Mouse (Mus musculus): ENCODE measurements around the gene Hipk1. TPM values are rescaled to one million over a fixed set of nuclear protein-coding genes. Genes with fewer than 3 reads are reported as not detected.
A peak's percentile ranks its signal among the peaks of the same experiment; 100 is the strongest.
"Not testable (repeated sequence)": the region's sequence is repeated elsewhere in the genome, so short reads cannot be mapped to it uniquely, and the experiment has no call there.

Hipk1 gene
- polyA plus RNA-seq, 1 experiment from 2014 or later: 17.2 TPM

DNA sequence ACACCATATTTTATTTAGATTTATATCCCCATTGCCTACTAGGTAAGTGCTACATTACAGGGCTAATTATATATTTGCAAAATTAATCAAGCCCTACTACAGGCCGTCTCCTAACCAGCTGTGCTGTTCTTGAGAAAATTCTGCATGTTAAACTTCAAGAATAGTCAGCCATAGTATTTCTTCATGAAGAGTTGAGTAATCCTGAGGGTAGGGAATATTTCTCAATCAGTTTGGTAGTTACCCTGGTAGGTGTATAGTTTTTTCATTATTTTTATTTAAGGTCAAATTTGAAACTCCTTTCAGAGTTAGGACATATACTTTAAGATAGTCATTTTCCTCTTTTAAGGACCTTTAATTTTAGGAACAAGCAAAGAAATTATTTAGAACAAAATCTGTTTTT is 14.3 kb upstream of the Hipk1 start:
- Histone ChIP-seq H3K27ac (ENCODE audit: low read depth, low read length) (no peak overlapping the region), H3K4me2 (ENCODE audit: low read depth, low read length, severe bottlenecking) (no peak overlapping the region), H3K9ac (ENCODE audit: low read length) (no peak overlapping the region), H3K36me3 (ENCODE audit: control insufficient read depth, insufficient read depth, low read length) (no peaks in the 10 kb centered on the region; the same call in 1 of the 2 replicates), H3K4me1 (replicated peaks; ENCODE audit: control insufficient read depth, insufficient read depth, low read length) (peaks cover 5% of the 10 kb centered on the region; the same call in 1 of the 2 replicates), H3K4me3 (ENCODE audit: low read depth, low read length) (no peak overlapping the region), H3K27me3 (ENCODE audit: control insufficient read depth, insufficient read depth, low read length) (no peaks in the 10 kb centered on the region), H3K9me3 (ENCODE audit: control insufficient read depth, low read length) (no peaks in the 10 kb centered on the region)
- WGBS: 96% methylated on average over 1 of the region's 1 CpGs
- DNase-seq (ENCODE audit: low spot score) (no peak), ATAC-seq (replicated peaks; ENCODE audit: low FRiP score) (no peak)

DNA sequence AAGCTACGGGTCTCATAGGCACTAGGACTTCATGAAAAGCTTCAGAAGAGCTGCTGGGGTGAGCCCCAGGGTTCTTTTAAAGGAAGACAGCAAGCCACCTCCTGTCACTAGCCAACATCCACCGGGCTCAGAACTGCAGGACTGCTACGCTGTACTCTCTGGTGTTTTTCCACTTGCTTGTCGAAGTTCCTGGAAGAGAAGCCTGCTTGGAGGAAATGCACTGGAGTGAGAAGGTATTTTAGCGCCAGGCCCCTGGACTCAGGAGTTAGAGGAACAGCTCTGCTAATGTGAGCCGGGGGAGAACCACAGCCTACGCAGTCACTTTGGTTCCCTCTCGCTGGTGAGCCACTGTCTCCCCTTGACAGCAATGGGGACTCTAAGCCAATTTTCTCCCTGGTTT is 11.5 kb upstream of the Hipk1 start:
- Histone ChIP-seq H3K27ac (ENCODE audit: low read depth, low read length) (no peak overlapping the region), H3K4me1 (replicated peaks; ENCODE audit: control insufficient read depth, insufficient read depth, low read length) (peaks cover 2% of the 10 kb centered on the region; the same call in 1 of the 2 replicates), H3K4me2 (ENCODE audit: low read depth, low read length, severe bottlenecking) (no peak overlapping the region), H3K36me3 (ENCODE audit: control insufficient read depth, insufficient read depth, low read length) (no peaks in the 10 kb centered on the region; the same call in 1 of the 2 replicates), H3K4me3 (ENCODE audit: low read depth, low read length) (no peak overlapping the region), H3K27me3 (ENCODE audit: control insufficient read depth, insufficient read depth, low read length) (no peaks in the 10 kb centered on the region), H3K9me3 (ENCODE audit: control insufficient read depth, low read length) (no peaks in the 10 kb centered on the region), H3K9ac (ENCODE audit: low read length) (no peak overlapping the region)
- WGBS: 85% methylated on average over 8 of the region's 8 CpGs
- ATAC-seq (replicated peaks; ENCODE audit: low FRiP score) (no peak), DNase-seq (ENCODE audit: low spot score) (no peak)

DNA sequence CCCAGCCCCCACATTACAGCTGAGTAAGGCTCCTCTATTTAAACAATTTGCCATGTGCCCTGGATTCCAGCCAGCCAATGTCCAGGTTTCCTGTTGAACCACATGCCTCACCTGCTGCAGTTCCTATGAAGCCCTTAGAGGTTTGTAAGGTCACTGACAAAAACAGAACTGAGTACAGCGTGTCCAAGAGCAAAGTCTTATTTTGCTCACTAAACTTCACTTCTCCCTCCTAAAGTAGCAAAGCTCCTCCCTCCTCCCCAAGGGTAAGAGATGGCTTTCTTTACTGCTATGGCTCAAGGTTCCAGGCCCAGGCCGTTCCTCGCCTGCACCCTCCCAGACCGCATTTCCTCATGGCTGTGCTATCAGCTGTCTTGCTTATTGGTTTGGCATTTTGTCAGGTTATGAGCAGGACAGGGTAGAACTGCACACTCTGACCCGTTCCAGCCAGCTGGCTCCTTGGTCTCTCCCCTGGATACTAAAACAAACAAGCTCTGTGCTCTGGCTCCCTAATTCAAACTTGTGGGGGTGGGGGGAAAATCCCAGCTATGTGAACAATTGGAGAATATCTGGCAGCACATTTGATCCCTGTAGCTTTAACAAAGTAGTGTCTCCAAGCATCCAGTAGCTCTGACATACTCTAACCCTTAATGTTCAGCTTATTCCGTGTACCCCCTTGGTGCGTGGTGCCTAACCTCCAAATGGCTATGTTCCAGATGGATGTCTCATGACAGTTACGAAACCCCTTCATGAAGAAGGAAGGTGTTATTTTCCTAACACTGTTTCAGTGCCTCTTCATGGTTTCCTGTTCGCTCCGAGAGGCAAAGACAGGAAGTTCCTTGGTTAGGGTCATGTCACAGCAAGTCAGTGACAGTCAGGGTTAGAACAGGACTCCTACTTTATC is 10.5 kb upstream of the Hipk1 start:
- Histone ChIP-seq H3K9ac (ENCODE audit: low read length) (no peak overlapping the region), H3K4me1 (replicated peaks; ENCODE audit: control insufficient read depth, insufficient read depth, low read length) (no peaks in the 10 kb centered on the region), H3K4me3 (ENCODE audit: low read depth, low read length) (no peak overlapping the region), H3K9me3 (ENCODE audit: control insufficient read depth, low read length) (no peaks in the 10 kb centered on the region), H3K27me3 (ENCODE audit: control insufficient read depth, insufficient read depth, low read length) (no peaks in the 10 kb centered on the region), H3K4me2 (ENCODE audit: low read depth, low read length, severe bottlenecking) (no peak overlapping the region), H3K27ac (ENCODE audit: low read depth, low read length) (no peak overlapping the region), H3K36me3 (ENCODE audit: control insufficient read depth, insufficient read depth, low read length) (no peaks in the 10 kb centered on the region; the same call in 1 of the 2 replicates)
- WGBS: 83% methylated on average over 10 of the region's 10 CpGs
- ATAC-seq (replicated peaks; ENCODE audit: low FRiP score): no peak
- no peak for DNase-seq (ENCODE audit: low spot score)

DNA sequence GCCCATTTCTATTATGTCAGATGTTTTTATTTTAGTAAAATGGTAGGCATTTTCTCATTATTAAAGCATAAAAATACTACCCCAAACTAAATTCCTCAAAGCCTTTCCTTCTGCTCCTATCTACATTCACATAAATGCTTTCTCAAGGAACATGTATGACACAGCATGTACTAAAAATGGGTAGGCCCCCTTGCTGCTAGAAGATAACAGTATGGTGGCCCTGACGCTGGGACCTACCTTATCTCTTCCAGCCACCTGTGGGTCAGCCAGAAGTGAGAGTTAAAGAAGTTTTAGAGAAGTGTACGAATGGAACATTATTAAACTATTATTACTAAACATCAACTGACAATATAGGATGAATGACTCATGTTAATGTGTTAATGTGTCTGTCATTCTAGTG is 8.1 kb upstream of the Hipk1 start:
- no peak overlapping the region for H3K4me2 ChIP-seq (ENCODE audit: low read depth, low read length, severe bottlenecking)
- no peak overlapping the region for H3K27ac ChIP-seq (ENCODE audit: low read depth, low read length)
- WGBS: 86% methylated on average over 2 of the region's 2 CpGs

DNA sequence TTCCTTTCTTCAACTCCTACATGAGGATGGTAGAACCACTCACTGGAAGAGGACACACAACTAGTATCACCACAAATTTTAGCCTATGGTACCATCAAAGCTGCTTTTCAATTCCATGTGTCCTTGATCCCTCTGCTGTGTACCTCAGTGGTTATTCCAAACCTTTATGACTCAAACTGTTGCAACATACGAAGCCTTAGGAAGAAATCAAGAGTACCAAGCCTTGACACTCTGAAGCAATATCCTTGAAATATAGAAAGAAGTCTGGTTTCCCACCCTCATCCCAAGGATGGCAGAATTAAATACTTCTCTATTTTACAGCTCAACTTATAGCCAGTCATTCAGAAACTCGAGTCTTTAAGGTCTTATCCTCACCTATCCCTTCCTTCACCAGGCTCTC is 5.0 kb upstream of the Hipk1 start:
- H3K36me3 ChIP-seq (ENCODE audit: control insufficient read depth, insufficient read depth, low read length): no peaks in the 10 kb centered on the region
- H3K9ac ChIP-seq (ENCODE audit: low read length): no peak overlapping the region
- no peak overlapping the region for H3K4me2 ChIP-seq (ENCODE audit: low read depth, low read length, severe bottlenecking)
- WGBS: 57% methylated on average over 2 of the region's 2 CpGs
- DNase-seq (ENCODE audit: low spot score) (no peak), ATAC-seq (replicated peaks; ENCODE audit: low FRiP score) (no peak)
- no peaks in the 10 kb centered on the region for H3K9me3 ChIP-seq (ENCODE audit: control insufficient read depth, low read length)
- no peak overlapping the region for H3K27ac ChIP-seq (ENCODE audit: low read depth, low read length)
- H3K27me3 ChIP-seq (ENCODE audit: control insufficient read depth, insufficient read depth, low read length): no peaks in the 10 kb centered on the region
- no peak overlapping the region for H3K4me3 ChIP-seq (ENCODE audit: low read depth, low read length)
- no peaks in the 10 kb centered on the region; the same call in 1 of the 2 replicates for H3K4me1 ChIP-seq (replicated peaks; ENCODE audit: control insufficient read depth, insufficient read depth, low read length)

More for the DNA sequence above, 8.1 kb upstream of the Hipk1 start:
- Histone ChIP-seq H3K4me3 (ENCODE audit: low read depth, low read length) (no peak overlapping the region), H3K4me1 (replicated peaks; ENCODE audit: control insufficient read depth, insufficient read depth, low read length) (no peaks in the 10 kb centered on the region), H3K9me3 (ENCODE audit: control insufficient read depth, low read length) (no peaks in the 10 kb centered on the region), H3K9ac (ENCODE audit: low read length) (no peak overlapping the region), H3K27me3 (ENCODE audit: control insufficient read depth, insufficient read depth, low read length) (no peaks in the 10 kb centered on the region), H3K36me3 (ENCODE audit: control insufficient read depth, insufficient read depth, low read length) (no peaks in the 10 kb centered on the region; the same call in 1 of the 2 replicates)
- DNase-seq (ENCODE audit: low spot score) (no peak), ATAC-seq (replicated peaks; ENCODE audit: low FRiP score) (no peak)

DNA sequence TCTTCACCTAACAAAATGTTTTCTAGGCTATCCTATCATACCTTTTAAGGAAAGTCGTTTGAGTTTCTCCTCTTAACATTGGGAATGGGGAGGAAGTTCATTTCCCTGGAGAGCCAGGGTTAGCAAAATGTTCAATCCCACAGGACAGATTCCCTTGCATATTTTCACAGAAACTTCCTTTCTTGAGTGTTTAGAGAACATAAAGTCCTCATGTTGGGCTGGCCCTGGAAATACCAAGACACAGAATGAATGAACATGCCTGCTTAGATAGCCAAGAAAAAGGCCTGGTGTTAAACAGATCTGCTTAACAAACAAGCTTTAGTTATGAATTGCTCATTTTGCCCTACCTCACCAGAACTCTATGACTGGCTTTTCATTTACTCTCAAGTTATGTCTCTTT is 1.2 kb upstream of the Hipk1 start:
- H3K9me3 ChIP-seq (ENCODE audit: control insufficient read depth, low read length): no peaks in the 10 kb centered on the region
- H3K36me3 ChIP-seq (ENCODE audit: control insufficient read depth, insufficient read depth, low read length): no peaks in the 10 kb centered on the region
- H3K4me3 ChIP-seq (ENCODE audit: low read depth, low read length): no peak overlapping the region
- DNase-seq (ENCODE audit: low spot score) (no peak), ATAC-seq (replicated peaks; ENCODE audit: low FRiP score) (no peak)
- no peaks in the 10 kb centered on the region for H3K27me3 ChIP-seq (ENCODE audit: control insufficient read depth, insufficient read depth, low read length)
- 87% methylated on average over 1 of the region's 1 CpGs for WGBS
- peaks cover 4% of the 10 kb centered on the region; the same call in 1 of the 2 replicates for H3K4me1 ChIP-seq (replicated peaks; ENCODE audit: control insufficient read depth, insufficient read depth, low read length)
- H3K27ac ChIP-seq (ENCODE audit: low read depth, low read length): no peak overlapping the region
- H3K4me2 ChIP-seq (ENCODE audit: low read depth, low read length, severe bottlenecking): no peak overlapping the region
- no peak overlapping the region for H3K9ac ChIP-seq (ENCODE audit: low read length)

DNA sequence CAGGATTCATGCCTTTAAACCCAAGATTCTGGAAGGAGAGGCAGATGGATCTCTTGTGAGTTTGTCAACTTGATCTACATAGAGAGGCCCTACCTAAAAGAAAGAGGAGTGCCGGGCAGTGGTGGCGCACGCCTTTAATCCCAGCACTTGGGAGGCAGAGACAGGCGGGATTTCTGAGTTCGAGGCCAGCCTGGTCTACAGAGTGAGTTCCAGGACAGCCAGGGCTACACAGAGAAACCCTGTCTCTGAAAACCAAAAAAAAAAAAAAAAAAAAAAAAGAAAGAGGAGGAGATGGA is 696 bp upstream of the Hipk1 start:
- H3K9ac ChIP-seq (ENCODE audit: low read length); DNase-seq (ENCODE audit: low spot score): not testable (repeated sequence)

DNA sequence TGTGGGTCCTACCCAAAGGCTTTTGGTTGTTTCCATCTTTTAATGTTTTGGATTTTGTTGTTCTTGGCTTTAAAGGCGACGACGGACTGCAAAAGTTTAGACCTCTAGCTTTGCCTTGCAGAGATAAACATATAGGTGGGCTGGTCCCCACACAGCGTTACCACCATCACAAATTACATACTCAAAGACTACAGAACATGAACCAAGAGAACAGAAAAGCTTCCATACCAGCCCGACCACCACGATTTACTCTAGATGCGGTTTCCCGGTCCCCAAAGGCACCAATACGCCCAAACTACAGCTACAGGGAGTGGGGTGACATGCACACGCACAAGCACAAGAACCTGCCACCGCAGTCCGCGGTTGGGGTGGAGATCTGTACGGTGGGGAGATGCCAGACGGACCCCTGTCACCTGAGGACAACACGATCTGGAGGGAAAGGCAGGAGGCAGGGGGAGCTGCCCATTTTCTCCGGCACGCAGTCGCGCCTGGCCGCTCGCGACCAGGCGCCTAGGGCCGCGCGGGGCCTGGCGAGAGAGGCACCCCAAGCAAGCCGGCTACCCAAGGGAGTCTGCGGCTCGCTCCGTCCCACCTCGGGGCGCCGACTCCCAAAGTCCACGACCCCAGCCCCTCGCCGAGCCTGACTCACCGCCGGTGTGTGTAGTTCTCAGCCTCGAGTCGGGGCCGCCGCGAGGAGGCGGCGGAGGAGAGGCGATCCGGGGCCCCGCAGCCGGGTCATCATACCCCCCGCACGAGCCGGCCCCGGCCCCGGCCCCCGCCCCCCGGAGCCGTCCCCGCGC is 817 bp downstream of the Hipk1 start:
- peak overlapping the region; percentile 91 for H3K4me2 ChIP-seq (ENCODE audit: low read depth, low read length, severe bottlenecking)
- WGBS: under 1% methylated on average over 49 of the region's 61 CpGs

More for the DNA sequence above, 696 bp upstream of the Hipk1 start:
- H3K27me3 ChIP-seq (ENCODE audit: control insufficient read depth, insufficient read depth, low read length); H3K27ac ChIP-seq (ENCODE audit: low read depth, low read length); H3K4me3 ChIP-seq (ENCODE audit: low read depth, low read length); ATAC-seq (replicated peaks; ENCODE audit: low FRiP score); H3K36me3 ChIP-seq (ENCODE audit: control insufficient read depth, insufficient read depth, low read length); H3K9me3 ChIP-seq (ENCODE audit: control insufficient read depth, low read length); H3K4me1 ChIP-seq (replicated peaks; ENCODE audit: control insufficient read depth, insufficient read depth, low read length): not testable (repeated sequence)
- H3K4me2 ChIP-seq (ENCODE audit: low read depth, low read length, severe bottlenecking): peak overlapping the region; percentile 71; the same call in 1 of the 2 replicates
- 82% methylated on average over 5 of the region's 5 CpGs for WGBS

More for the DNA sequence above, 817 bp downstream of the Hipk1 start:
- no peaks in the 10 kb centered on the region for H3K27me3 ChIP-seq (ENCODE audit: control insufficient read depth, insufficient read depth, low read length)
- peak overlapping the region; percentile 72 for H3K27ac ChIP-seq (ENCODE audit: low read depth, low read length)
- no peaks in the 10 kb centered on the region for H3K36me3 ChIP-seq (ENCODE audit: control insufficient read depth, insufficient read depth, low read length)
- DNase-seq (ENCODE audit: low spot score) (no peak), ATAC-seq (replicated peaks; ENCODE audit: low FRiP score) (peak; percentile 86)
- H3K4me3 ChIP-seq (ENCODE audit: low read depth, low read length): peak overlapping the region; percentile 97
- no peaks in the 10 kb centered on the region for H3K9me3 ChIP-seq (ENCODE audit: control insufficient read depth, low read length)
- H3K4me1 ChIP-seq (replicated peaks; ENCODE audit: control insufficient read depth, insufficient read depth, low read length): peaks cover 4% of the 10 kb centered on the region; the same call in 1 of the 2 replicates
- peak overlapping the region; percentile 93 for H3K9ac ChIP-seq (ENCODE audit: low read length)
